Mouse (Mus musculus) stomach, postnatal 0 days (tissue): ENCODE measurements at regions not wholly inside any gene's neighbourhood (a gene's known extent, or its start where the extent isn't known, plus 50 kb on each side); places are given as distances from the start of the nearest gene placed in this dataset.

ENCODE experiments used
- CTCF ChIP-seq: IDR thresholded peaks from 2 replicates; pipeline ENCODE4 v1.5.1; 2016; ENCODE audit warnings: antibody characterized with exemption, low read depth, mild to moderate bottlenecking, moderate library complexity
- EP300 ChIP-seq: optimal IDR thresholded peaks from 2 replicates; pipeline ENCODE3; 2016; ENCODE audit warnings: antibody characterized with exemption

DNA sequence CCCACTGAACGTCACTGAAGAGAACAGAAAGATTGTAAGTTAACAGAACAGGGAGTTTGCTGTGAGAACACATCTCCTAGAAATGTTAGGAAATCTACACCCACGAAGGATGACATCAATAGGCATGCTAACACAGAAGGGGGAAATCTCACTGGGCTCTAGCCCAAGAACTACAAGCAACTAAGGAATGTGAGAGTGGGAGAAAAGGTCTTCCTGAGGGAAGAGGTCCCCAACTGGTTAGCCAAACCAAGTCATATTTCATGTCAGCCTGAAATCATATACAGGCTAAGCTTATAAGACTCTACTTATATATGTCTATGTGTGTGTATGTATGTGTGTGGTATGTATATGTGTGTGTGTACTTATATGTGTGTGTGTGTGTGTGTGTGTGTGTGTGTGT, 118.9 kb upstream of the Pappa2 start:
- TF ChIP-seq CTCF (no peak), EP300 (no peak)
